Mouse (Mus musculus): ENCODE data around the gene Lifr.
A peak's percentile ranks its signal among the peaks of the same experiment; 100 is the strongest.

Gene Lifr

GRCm38 (mm10) chr15:7090211-7090765, at the start of gene Lifr:
Gene Lifr (plus strand): TSS chr15:7090614.
- peak; percentile 49 for DNase-seq (ENCODE audit: inconsistent ontology term)

- DNase-seq (ENCODE audit: inconsistent ontology term), result no peak
Observed at GRCm38 (mm10) chr15:7044081-7044749, 46.2 kb upstream of the Lifr start.

- DNase-seq (ENCODE audit: inconsistent ontology term), result no peak
Observed at GRCm38 (mm10) chr15:7045056-7045455, 45.4 kb upstream of the Lifr start.

GRCm38 (mm10) chr15:7047931-7048330, 42.5 kb upstream of the Lifr start:
- DNase-seq (ENCODE audit: inconsistent ontology term), result no peak

- DNase-seq (ENCODE audit: inconsistent ontology term), result no peak
Observed at GRCm38 (mm10) chr15:7048916-7049315, 41.5 kb upstream of the Lifr start.

- DNase-seq (ENCODE audit: inconsistent ontology term), result no peak
Observed at GRCm38 (mm10) chr15:7051666-7052065, 38.7 kb upstream of the Lifr start.

GRCm38 (mm10) chr15:7052117-7052516, 38.3 kb upstream of the Lifr start:
- no peak for DNase-seq (ENCODE audit: inconsistent ontology term)

- peak; percentile 71 for DNase-seq (ENCODE audit: inconsistent ontology term)
Observed at GRCm38 (mm10) chr15:7056851-7057250, 33.6 kb upstream of the Lifr start.

- DNase-seq (ENCODE audit: inconsistent ontology term), result no peak
Observed at GRCm38 (mm10) chr15:7060522-7060921, 29.9 kb upstream of the Lifr start.

- DNase-seq (ENCODE audit: inconsistent ontology term), result no peak
Observed at GRCm38 (mm10) chr15:7061995-7062697, 28.3 kb upstream of the Lifr start.

GRCm38 (mm10) chr15:7062698-7063009, 27.8 kb upstream of the Lifr start:
- DNase-seq (ENCODE audit: inconsistent ontology term), result no peak

- DNase-seq (ENCODE audit: inconsistent ontology term), result no peak
Observed at GRCm38 (mm10) chr15:7063521-7064240, 26.7 kb upstream of the Lifr start.

- no peak for DNase-seq (ENCODE audit: inconsistent ontology term)
Observed at GRCm38 (mm10) chr15:7064992-7065523, 25.4 kb upstream of the Lifr start.

- DNase-seq (ENCODE audit: inconsistent ontology term), result no peak
Observed at GRCm38 (mm10) chr15:7065624-7066023, 24.8 kb upstream of the Lifr start.

- no peak for DNase-seq (ENCODE audit: inconsistent ontology term)
Observed at GRCm38 (mm10) chr15:7066752-7067151, 23.7 kb upstream of the Lifr start.

GRCm38 (mm10) chr15:7069374-7069773, 21.0 kb upstream of the Lifr start:
- no peak for DNase-seq (ENCODE audit: inconsistent ontology term)

GRCm38 (mm10) chr15:7070199-7070794, 20.1 kb upstream of the Lifr start:
- DNase-seq (ENCODE audit: inconsistent ontology term), result no peak

GRCm38 (mm10) chr15:7073269-7073668, 17.1 kb upstream of the Lifr start:
- DNase-seq (ENCODE audit: inconsistent ontology term), result no peak

- no peak for DNase-seq (ENCODE audit: inconsistent ontology term)
Observed at GRCm38 (mm10) chr15:7075185-7075584, 15.2 kb upstream of the Lifr start.

- no peak for DNase-seq (ENCODE audit: inconsistent ontology term)
Observed at GRCm38 (mm10) chr15:7078356-7078755, 12.1 kb upstream of the Lifr start.

GRCm38 (mm10) chr15:7079631-7080337, 10.6 kb upstream of the Lifr start:
- no peak for DNase-seq (ENCODE audit: inconsistent ontology term)

All from Muller cell, postnatal 12 days (primary cell).